Mouse (Mus musculus): Measurements from ENCODE around the gene Snai3.

Gene Snai3

GRCm38 (mm10) chr8:122459218-122459900, 1.2 kb downstream of the Snai3 start:
- DNase-seq = peak; percentile 75 to 78

- DNase-seq = no peak
These were observed 3.4 kb downstream of the Snai3 start for GRCm38 (mm10) chr8:122457171-122457570.

- DNase-seq = no peak
These were observed 6.1 kb downstream of the Snai3 start for GRCm38 (mm10) chr8:122454409-122454808.

- DNase-seq = peak in 1 of 2 experiments; percentile 10
These were observed 8.4 kb downstream of the Snai3 start for GRCm38 (mm10) chr8:122452154-122452553.

- DNase-seq = peak in 1 of 2 experiments; percentile 3
These were observed 9.3 kb downstream of the Snai3 start for GRCm38 (mm10) chr8:122451161-122451703.

GRCm38 (mm10) chr8:122445203-122445602, 15.3 kb downstream of the Snai3 start:
- no peak for DNase-seq

- DNase-seq = no peak
These were observed 16.3 kb downstream of the Snai3 start for GRCm38 (mm10) chr8:122444058-122444748.

- DNase-seq = peak; percentile 96 to 99
These were observed 17.1 kb downstream of the Snai3 start, which contains the start of gene Mvd for GRCm38 (mm10) chr8:122443262-122444006. Gene Mvd (minus strand): TSS chr8:122443422.

- DNase-seq = peak in 1 of 2 experiments; percentile 32
These were observed 17.8 kb downstream of the Snai3 start for GRCm38 (mm10) chr8:122442781-122443180.

- DNase-seq = no peak
These were observed 18.2 kb downstream of the Snai3 start for GRCm38 (mm10) chr8:122442356-122442755.

- DNase-seq = no peak
These were observed 19.2 kb downstream of the Snai3 start for GRCm38 (mm10) chr8:122441326-122441725.

GRCm38 (mm10) chr8:122439336-122439735, 21.2 kb downstream of the Snai3 start:
- no peak for DNase-seq

- DNase-seq = peak in 1 of 2 experiments; percentile 32
These were observed 22.7 kb downstream of the Snai3 start for GRCm38 (mm10) chr8:122437708-122438331.

GRCm38 (mm10) chr8:122436586-122437125, 23.9 kb downstream of the Snai3 start:
- no peak for DNase-seq

- DNase-seq = no peak
These were observed 24.4 kb downstream of the Snai3 start for GRCm38 (mm10) chr8:122436146-122436545.

- DNase-seq = no peak
These were observed 25.2 kb downstream of the Snai3 start for GRCm38 (mm10) chr8:122435375-122435774.

- DNase-seq = no peak
These were observed 27.1 kb downstream of the Snai3 start for GRCm38 (mm10) chr8:122433269-122433905.

- peak; percentile 87 to 90 for DNase-seq
These were observed 27.9 kb downstream of the Snai3 start, which contains the start of gene Cyba for GRCm38 (mm10) chr8:122432443-122433268. Gene Cyba (minus strand): TSS chr8:122432930.

- peak; percentile 46 to 61 for DNase-seq
These were observed 28.7 kb downstream of the Snai3 start for GRCm38 (mm10) chr8:122431694-122432442.

- no peak for DNase-seq
These were observed 29.9 kb downstream of the Snai3 start for GRCm38 (mm10) chr8:122430646-122431045.
